Mouse (Mus musculus): ENCODE results near the gene Srsf7. TPM values are rescaled to one million over a fixed set of nuclear protein-coding genes. Genes with fewer than 3 reads are reported as not detected.

Gene Srsf7
- polyA plus RNA-seq (2015; fragmentation: Illumina TruSeq; extraction: RNeasy Lipid Tissue Mini Kit (QIAGEN cat#74804); ENCODE audit: low read depth, low replicate concordance): 175 TPM

DNA sequence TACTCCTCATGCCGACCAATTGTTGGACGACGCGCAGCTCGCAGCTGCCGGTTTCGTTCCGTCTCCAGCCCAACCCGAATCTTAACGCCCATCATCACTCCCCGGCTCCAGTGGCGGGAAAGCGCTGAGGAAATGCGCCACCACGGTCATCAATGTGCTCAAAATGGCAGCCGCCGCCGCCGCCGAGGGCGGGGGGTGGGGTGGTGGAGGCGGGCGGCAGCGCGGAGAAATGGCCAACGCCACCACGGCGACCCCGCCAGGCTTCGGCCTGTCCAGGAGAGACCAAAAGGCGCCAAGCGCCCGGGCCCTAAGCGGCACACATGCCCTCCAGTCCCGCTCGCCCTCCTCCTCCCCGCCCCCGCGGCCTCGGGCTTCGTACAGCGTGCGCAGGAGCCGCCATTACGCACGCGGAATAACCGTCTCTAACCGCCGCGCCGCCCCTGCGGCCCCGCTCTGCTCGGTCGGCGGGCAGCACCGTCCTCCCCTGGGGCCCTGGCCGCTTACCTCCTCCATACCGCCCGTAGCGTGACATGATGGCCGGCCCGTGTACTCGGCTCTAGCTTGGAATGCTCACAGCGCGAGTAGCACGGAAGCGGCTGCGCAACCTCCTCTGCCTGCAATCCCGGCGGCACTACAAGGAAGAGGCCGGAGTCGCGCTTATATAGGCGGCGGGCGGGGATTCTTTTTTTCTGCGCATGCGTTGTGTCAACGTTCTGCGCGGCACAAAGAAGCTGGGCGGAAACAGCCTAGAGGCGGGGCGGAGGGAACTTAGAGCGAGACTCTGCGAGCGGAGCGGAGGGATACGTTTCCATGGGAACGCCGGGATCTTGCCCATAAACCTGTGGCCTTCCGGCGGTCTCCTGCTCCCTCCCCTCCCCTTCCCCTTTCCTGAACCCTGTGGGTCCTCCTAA lies at the start of gene Srsf7, which contains the start of gene Ttc39d:
Gene Srsf7, minus strand, starts transcription at position 637 of the 911 bp plus-strand sequence.
Gene Ttc39d, plus strand, starts transcription at position 790 of the 911 bp plus-strand sequence.

GRCm38 (mm10) chr17:80224326-80225116 lies 17.4 kb upstream of the Srsf7 start, which contains the start of gene Gemin6:
Gene Gemin6, plus strand, starts transcription at chr17:80224441.

Other genes with a start within 250 kb of the Srsf7 start
- 57.6 TPM for gene Hnrnpll, start 145.0 kb downstream of the Srsf7 start, polyA plus RNA-seq (2015; fragmentation: Illumina TruSeq; extraction: RNeasy Lipid Tissue Mini Kit (QIAGEN cat#74804); ENCODE audit: low read depth, low replicate concordance)
- 2.8 TPM for gene Galm, start 79.8 kb downstream of the Srsf7 start, polyA plus RNA-seq (2015; fragmentation: Illumina TruSeq; extraction: RNeasy Lipid Tissue Mini Kit (QIAGEN cat#74804); ENCODE audit: low read depth, low replicate concordance)
- gene Ttc39d, start 153 bp upstream of the Srsf7 start, polyA plus RNA-seq (2015; fragmentation: Illumina TruSeq; extraction: RNeasy Lipid Tissue Mini Kit (QIAGEN cat#74804); ENCODE audit: low read depth, low replicate concordance): not detected
- 10.0 TPM for gene Gemin6, start 17.1 kb upstream of the Srsf7 start, polyA plus RNA-seq (2015; fragmentation: Illumina TruSeq; extraction: RNeasy Lipid Tissue Mini Kit (QIAGEN cat#74804); ENCODE audit: low read depth, low replicate concordance)
- 36.5 TPM for gene Morn2, start 82.9 kb upstream of the Srsf7 start, polyA plus RNA-seq (2015; fragmentation: Illumina TruSeq; extraction: RNeasy Lipid Tissue Mini Kit (QIAGEN cat#74804); ENCODE audit: low read depth, low replicate concordance)
- gene Dhx57, start 83.2 kb upstream of the Srsf7 start, polyA plus RNA-seq (2015; fragmentation: Illumina TruSeq; extraction: RNeasy Lipid Tissue Mini Kit (QIAGEN cat#74804); ENCODE audit: low read depth, low replicate concordance): 22.9 TPM
- gene Arhgef33, start 100.1 kb upstream of the Srsf7 start, polyA plus RNA-seq (2015; fragmentation: Illumina TruSeq; extraction: RNeasy Lipid Tissue Mini Kit (QIAGEN cat#74804); ENCODE audit: low read depth, low replicate concordance): 0.73 TPM
- not detected for gene Gm10190, start 166.2 kb upstream of the Srsf7 start, polyA plus RNA-seq (2015; fragmentation: Illumina TruSeq; extraction: RNeasy Lipid Tissue Mini Kit (QIAGEN cat#74804); ENCODE audit: low read depth, low replicate concordance)